Mouse (Mus musculus) spleen, adult 2 months (tissue): Measurements from ENCODE around the gene Mapkapk2. TPM values are rescaled to one million over a fixed set of nuclear protein-coding genes. Genes with fewer than 3 reads are reported as not detected.
A peak's percentile ranks its signal among the peaks of the same experiment; 100 is the strongest.

Experiments
- DNase-seq, 2 experiments: peaks; one replicate each; pipeline versions ENCODE4 v3.0.0 to v3.0.0-alpha.2; 2012 to 2021; ENCODE audit warnings: low spot score in 2 of 2, low read depth in 1 of 2
- H3K27ac ChIP-seq: fragments of 200-500 bp; 2 replicates; pipeline ENCODE4 v1.5.1; 2012; ENCODE audit warnings: low read length, inconsistent platforms; ENCODE audit not compliant: insufficient read depth
- H3K27me3 ChIP-seq: fragments of 200-500 bp; 2 replicates; pipeline ENCODE4 v1.6.1; 2012; ENCODE audit warnings: mild to moderate bottlenecking, moderate library complexity, low read length, inconsistent platforms; ENCODE audit not compliant: control insufficient read depth, insufficient read depth
- H3K36me3 ChIP-seq: fragments of 200-500 bp; 2 replicates; pipeline ENCODE4 v1.6.1; 2012; ENCODE audit warnings: mild to moderate bottlenecking, low read length, inconsistent platforms; ENCODE audit not compliant: control insufficient read depth, insufficient read depth
- H3K4me1 ChIP-seq: fragments of 200-500 bp; 2 replicates; pipeline ENCODE4 v1.6.1; 2011; ENCODE audit warnings: inconsistent platforms; ENCODE audit not compliant: control insufficient read depth, insufficient read depth, insufficient read length
- H3K4me3 ChIP-seq: fragments of 200-500 bp; 2 replicates; pipeline ENCODE4 v1.5.1; 2011; ENCODE audit warnings: mild to moderate bottlenecking, inconsistent platforms; ENCODE audit not compliant: insufficient read depth, insufficient read length; ENCODE audit errors: extremely low read depth
- CTCF ChIP-seq: fragments of 200-500 bp; IDR thresholded peaks from 2 replicates; pipeline ENCODE4 v1.5.1; 2011; ENCODE audit warnings: mild to moderate bottlenecking, inconsistent platforms; ENCODE audit not compliant: insufficient read depth, insufficient read length, insufficient replicate concordance; ENCODE audit errors: extremely low read depth
- POLR2A ChIP-seq: fragments of 200-500 bp; IDR thresholded peaks from 2 replicates; pipeline ENCODE4 v1.6.1; 2011; ENCODE audit warnings: low read depth, low read length, inconsistent platforms
- WGBS: fragments of 180-500 bp; shearing (Covaris S2); methylation state at CpG from one replicate; pipeline ENCODE4 v1.1.7; 2018; 5-methylcytosine and 5-hydroxymethylcytosine counted together
- polyA plus RNA-seq: library from polyadenylated mRNA; depleted of rRNA; stranded (reverse); fragments of >200 nt; gene quantifications from 2 replicates; pipeline ENCODE4 v1.2.3, GENCODE M21; 2012

Mapkapk2 gene
- polyA plus RNA-seq, 1 experiment, result 55.3 TPM

GRCm38 (mm10) chr1:131062821-131063220 lies 34.8 kb downstream of the Mapkapk2 start:
- Histone ChIP-seq H3K27me3 (no peaks in the 10 kb centered on the region), H3K36me3 (peaks cover 3% of the 10 kb centered on the region; the same call in 1 of the 2 replicates), H3K4me1 (peaks cover 17% of the 10 kb centered on the region; the same call in 1 of the 2 replicates), H3K4me3 (no peak overlapping the region), H3K27ac (no peak overlapping the region)
- TF ChIP-seq CTCF (no peak), POLR2A (no peak)
- WGBS, result 66% methylated on average over 6 of the region's 6 CpGs
- no peak for DNase-seq

- 81% methylated on average over 7 of the region's 7 CpGs for WGBS
- H3K27ac ChIP-seq, result no peak overlapping the region
- TF ChIP-seq POLR2A (no peak), CTCF (no peak)
- no peak overlapping the region for H3K4me3 ChIP-seq
- no peak for DNase-seq
- H3K4me1 ChIP-seq, result peaks cover 17% of the 10 kb centered on the region; the same call in 1 of the 2 replicates
- H3K27me3 ChIP-seq, result no peaks in the 10 kb centered on the region
- peaks cover 12% of the 10 kb centered on the region for H3K36me3 ChIP-seq
Measured at GRCm38 (mm10) chr1:131061740-131062254, 35.8 kb downstream of the Mapkapk2 start.

- Histone ChIP-seq H3K4me1 (peaks cover 17% of the 10 kb centered on the region; the same call in 1 of the 2 replicates), H3K27ac (no peak overlapping the region), H3K4me3 (no peak overlapping the region), H3K36me3 (peaks cover 17% of the 10 kb centered on the region), H3K27me3 (no peaks in the 10 kb centered on the region)
- DNase-seq, result peak; percentile 42 to 53
- TF ChIP-seq CTCF, result peak; percentile 63; the same call in 1 of the 2 replicates
- TF ChIP-seq POLR2A, result no peak
- WGBS, result 35% methylated on average over 13 of the region's 13 CpGs
Measured at GRCm38 (mm10) chr1:131060290-131061253, 37.1 kb downstream of the Mapkapk2 start.

GRCm38 (mm10) chr1:131059841-131060240 lies 37.8 kb downstream of the Mapkapk2 start:
- no peak overlapping the region for H3K4me3 ChIP-seq
- WGBS, result 93% methylated on average over 5 of the region's 5 CpGs
- peaks cover 24% of the 10 kb centered on the region for H3K36me3 ChIP-seq

GRCm38 (mm10) chr1:131059411-131059810 lies 38.2 kb downstream of the Mapkapk2 start:
- TF ChIP-seq POLR2A (no peak), CTCF (no peak)
- no peaks in the 10 kb centered on the region for H3K27me3 ChIP-seq
- no peak overlapping the region for H3K4me3 ChIP-seq
- H3K27ac ChIP-seq, result no peak overlapping the region
- H3K4me1 ChIP-seq, result peaks cover 15% of the 10 kb centered on the region; the same call in 1 of the 2 replicates
- DNase-seq, result no peak
- peaks cover 28% of the 10 kb centered on the region for H3K36me3 ChIP-seq
- 78% methylated on average over 1 of the region's 1 CpGs for WGBS

More at GRCm38 (mm10) chr1:131059841-131060240, 37.8 kb downstream of the Mapkapk2 start:
- H3K27ac ChIP-seq, result no peak overlapping the region
- H3K27me3 ChIP-seq, result no peaks in the 10 kb centered on the region
- no peak for TF ChIP-seq POLR2A
- no peak for TF ChIP-seq CTCF
- peaks cover 17% of the 10 kb centered on the region; the same call in 1 of the 2 replicates for H3K4me1 ChIP-seq
- no peak for DNase-seq

- DNase-seq, result no peak
- Histone ChIP-seq H3K4me3 (no peak overlapping the region), H3K4me1 (peaks cover 11% of the 10 kb centered on the region; the same call in 1 of the 2 replicates), H3K27me3 (no peaks in the 10 kb centered on the region), H3K27ac (no peak overlapping the region), H3K36me3 (peaks cover 32% of the 10 kb centered on the region)
- WGBS, result 93% methylated on average over 7 of the region's 7 CpGs
- TF ChIP-seq POLR2A, result no peak
- no peak for TF ChIP-seq CTCF
Measured at GRCm38 (mm10) chr1:131058431-131058830, 39.2 kb downstream of the Mapkapk2 start.
